Mouse (Mus musculus) gastrocnemius, postnatal 14 days (tissue): Measurements from ENCODE around the gene Sephs2. TPM values are rescaled to one million over a fixed set of nuclear protein-coding genes. Genes with fewer than 3 reads are reported as not detected.

Source experiments
- total RNA-seq, 2 experiments: library from RNA; stranded (reverse); gene quantifications; 2 replicates each; pipeline ENCODE4 v1.2.3; 2021

Sephs2 gene
- total RNA-seq, 2 experiments from 2014 or later: 19.3 to 23.1 TPM

Other genes starting within 250 kb of the Sephs2 start
- 10 to 100 TPM; 53.6 to 58.2 TPM for gene Maz, start 247.0 kb downstream of the Sephs2 start, total RNA-seq
- 1 to 10 TPM; 5.1 to 6.0 TPM for gene Kif22, start 231.6 kb downstream of the Sephs2 start, total RNA-seq
- gene Zg16, start 186.7 kb downstream of the Sephs2 start, total RNA-seq: not detected
- under 1 TPM; 0.95 to 0.96 TPM for gene AI467606, start 182.7 kb downstream of the Sephs2 start, total RNA-seq
- gene Qprt, start 151.8 kb downstream of the Sephs2 start, total RNA-seq: 1 to 10 TPM in 1 of 2 experiments, under 1 TPM in 1; 0.97 to 1.4 TPM
- under 1 TPM; 0.24 to 0.27 TPM for gene Spn, start 136.2 kb downstream of the Sephs2 start, total RNA-seq
- 10 to 100 TPM; 30.0 to 32.0 TPM for gene Cd2bp2, start 78.0 kb downstream of the Sephs2 start, total RNA-seq
- 10 to 100 TPM; 32.1 to 32.9 TPM for gene Tbc1d10b, start 65.6 kb downstream of the Sephs2 start, total RNA-seq
- gene Mylpf, start 65.2 kb downstream of the Sephs2 start, total RNA-seq: over 10,000 TPM; 57,620 to 58,231 TPM
- gene Zfp553, start 41.0 kb downstream of the Sephs2 start, total RNA-seq: 1 to 10 TPM; 4.2 to 5.4 TPM
- gene Sept1, start 40.9 kb downstream of the Sephs2 start, total RNA-seq: 1 to 10 TPM; 4.2 to 5.0 TPM
- gene Zfp771, start 29.8 kb downstream of the Sephs2 start, total RNA-seq: 10 to 100 TPM; 18.0 to 21.6 TPM
- 10 to 100 TPM; 24.7 to 27.0 TPM for gene Dctpp1, start 13.3 kb downstream of the Sephs2 start, total RNA-seq
- gene Itgal, start 22.2 kb upstream of the Sephs2 start, total RNA-seq: under 1 TPM; 0.42 to 0.62 TPM
- 10 to 100 TPM; 21.4 to 25.7 TPM for gene Zfp768, start 71.5 kb upstream of the Sephs2 start, total RNA-seq
- 1 to 10 TPM; 2.9 to 3.2 TPM for gene Zfp747, start 102.0 kb upstream of the Sephs2 start, total RNA-seq
- gene 9130019O22Rik, start 113.1 kb upstream of the Sephs2 start, total RNA-seq: 1 to 10 TPM; 1.7 TPM
- gene E430018J23Rik, start 119.6 kb upstream of the Sephs2 start, total RNA-seq: 1 to 10 TPM; 2.0 to 2.4 TPM
- 1 to 10 TPM; 2.1 to 3.1 TPM for gene Zfp764, start 132.8 kb upstream of the Sephs2 start, total RNA-seq
- gene Zfp688, start 148.0 kb upstream of the Sephs2 start, total RNA-seq: 1 to 10 TPM; 2.2 to 2.6 TPM
- gene Zfp689, start 175.1 kb upstream of the Sephs2 start, total RNA-seq: 1 to 10 TPM; 1.0 to 1.5 TPM
- gene Prr14, start 185.6 kb upstream of the Sephs2 start, total RNA-seq: 10 to 100 TPM; 17.2 to 19.4 TPM
- gene Fbrs, start 205.1 kb upstream of the Sephs2 start, total RNA-seq: 10 to 100 TPM; 20.0 to 24.1 TPM
- gene Srcap, start 237.9 kb upstream of the Sephs2 start, total RNA-seq: 10 to 100 TPM; 45.4 to 46.3 TPM
- gene Gm42715, start 245.5 kb upstream of the Sephs2 start, total RNA-seq: 1 to 10 TPM; 8.4 to 8.5 TPM